Mouse (Mus musculus): ENCODE results near the gene Itga4. TPM values are rescaled to one million over a fixed set of nuclear protein-coding genes. Genes with fewer than 3 reads are reported as not detected.

Gene Itga4
- polyA plus RNA-seq, 1 experiment: 6.0 TPM

DNA sequence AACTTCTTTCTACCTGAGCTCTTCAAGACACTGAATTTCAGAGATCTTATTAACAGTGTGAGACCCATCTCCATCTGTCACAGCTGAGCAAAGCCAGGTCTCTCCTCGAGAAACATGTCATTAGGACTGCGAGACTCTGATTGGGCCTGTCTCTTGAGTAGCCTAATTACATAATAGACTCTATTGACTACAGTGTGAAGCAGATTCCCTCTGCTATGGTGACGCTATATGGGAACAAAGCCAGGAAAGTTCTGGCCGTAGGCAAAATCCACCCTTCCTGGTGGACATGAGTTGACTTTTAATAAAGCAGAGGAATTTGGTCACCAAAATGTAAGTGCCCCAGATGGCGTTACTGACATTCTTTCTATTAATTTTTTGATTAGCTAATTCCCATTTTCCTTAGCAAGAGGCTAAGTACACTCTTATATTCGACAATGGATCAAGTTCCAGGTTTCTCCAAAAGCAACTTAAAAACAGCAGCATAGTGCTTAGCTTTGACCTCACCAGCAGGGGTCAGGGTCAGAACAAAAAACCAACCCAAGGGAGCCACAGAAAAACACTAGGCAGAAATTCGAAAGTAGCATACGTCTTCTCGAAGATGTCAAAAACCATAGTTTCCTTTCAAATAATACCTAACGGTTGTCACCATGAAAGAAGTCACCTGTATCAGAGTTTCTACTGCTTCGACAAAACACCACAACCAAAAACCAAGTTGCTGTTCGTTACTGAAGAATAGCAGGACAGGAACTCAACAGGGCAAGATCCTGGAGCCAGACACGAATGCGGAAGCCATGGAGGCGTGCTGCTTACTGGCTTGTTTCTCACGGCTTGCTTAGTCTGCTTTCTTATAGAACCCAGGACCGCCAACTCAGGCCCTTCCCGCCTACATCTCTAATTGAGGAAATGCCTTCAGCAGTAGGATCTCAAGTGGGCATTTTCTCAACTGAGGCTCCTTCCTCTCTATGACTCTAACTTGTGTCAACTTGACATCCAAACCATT is 112.5 kb downstream of the Itga4 start:
- H3K4me1 ChIP-seq (ENCODE audit: control insufficient read depth, insufficient read depth, low read length): no peaks in the 10 kb centered on the region
- no peak overlapping the region for H3K27ac ChIP-seq (ENCODE audit: insufficient read depth, low read length)
- peak; percentile 18; the same call in 1 of the 2 replicates for TF ChIP-seq CTCF (IDR thresholded peaks at IDR 0.05; ENCODE audit: extremely low read depth, insufficient read depth, low read length)
- TF ChIP-seq POLR2A (IDR thresholded peaks at IDR 0.05; ENCODE audit: extremely low read depth, insufficient read depth, low read length): no peak

GRCm38 (mm10) chr2:79368661-79369060 is 113.4 kb downstream of the Itga4 start:
- H3K4me1 ChIP-seq (ENCODE audit: control insufficient read depth, insufficient read depth, low read length): no peaks in the 10 kb centered on the region
- H3K27ac ChIP-seq (ENCODE audit: insufficient read depth, low read length): no peak overlapping the region
- H3K4me3 ChIP-seq (ENCODE audit: insufficient read depth, low read length): no peak overlapping the region
- TF ChIP-seq CTCF (IDR thresholded peaks at IDR 0.05; ENCODE audit: extremely low read depth, insufficient read depth, low read length) (no peak), POLR2A (IDR thresholded peaks at IDR 0.05; ENCODE audit: extremely low read depth, insufficient read depth, low read length) (no peak)

More for the DNA sequence above, 112.5 kb downstream of the Itga4 start:
- H3K4me3 ChIP-seq (ENCODE audit: insufficient read depth, low read length): no peak overlapping the region

GRCm38 (mm10) chr2:79369061-79369524 is 113.9 kb downstream of the Itga4 start:
- no peak overlapping the region for H3K4me3 ChIP-seq (ENCODE audit: insufficient read depth, low read length)
- H3K27ac ChIP-seq (ENCODE audit: insufficient read depth, low read length): no peak overlapping the region
- TF ChIP-seq CTCF (IDR thresholded peaks at IDR 0.05; ENCODE audit: extremely low read depth, insufficient read depth, low read length) (no peak), POLR2A (IDR thresholded peaks at IDR 0.05; ENCODE audit: extremely low read depth, insufficient read depth, low read length) (no peak)
- no peaks in the 10 kb centered on the region for H3K4me1 ChIP-seq (ENCODE audit: control insufficient read depth, insufficient read depth, low read length)

- H3K27ac ChIP-seq (ENCODE audit: insufficient read depth, low read length): no peak overlapping the region
- H3K4me3 ChIP-seq (ENCODE audit: insufficient read depth, low read length): no peak overlapping the region; the same call in 1 of the 2 replicates
- no peak for TF ChIP-seq POLR2A (IDR thresholded peaks at IDR 0.05; ENCODE audit: extremely low read depth, insufficient read depth, low read length)
- no peak for TF ChIP-seq CTCF (IDR thresholded peaks at IDR 0.05; ENCODE audit: extremely low read depth, insufficient read depth, low read length)
- no peaks in the 10 kb centered on the region for H3K4me1 ChIP-seq (ENCODE audit: control insufficient read depth, insufficient read depth, low read length)
Measured at GRCm38 (mm10) chr2:79369905-79370304, 114.7 kb downstream of the Itga4 start.

DNA sequence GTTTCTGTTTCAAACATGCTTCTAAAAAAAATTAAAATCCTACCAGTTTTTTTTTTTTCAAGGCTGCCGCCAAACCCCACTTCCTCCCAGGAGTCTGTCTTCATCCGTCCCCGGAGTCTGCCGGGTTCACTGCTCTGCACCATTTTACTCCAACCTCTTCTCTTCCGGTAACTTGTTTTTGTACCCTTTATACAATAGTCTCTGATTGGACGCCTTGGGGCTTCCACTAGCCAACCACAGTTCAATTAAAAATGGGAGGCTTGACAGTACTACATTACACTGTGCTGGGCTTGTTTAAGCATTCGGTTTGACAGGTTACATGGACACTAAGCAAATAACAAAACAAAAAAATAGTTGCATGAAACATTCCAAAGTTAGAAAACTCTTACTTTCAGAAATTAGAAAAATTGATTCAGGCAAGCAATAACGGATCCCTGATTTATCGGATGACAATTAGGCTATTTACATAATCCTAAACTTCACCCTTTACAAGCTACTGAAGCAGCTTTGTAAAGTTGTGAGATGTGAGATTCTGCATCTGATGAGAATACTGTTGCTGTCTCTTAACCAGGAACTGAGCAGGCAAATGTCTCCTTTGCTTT is 115.6 kb downstream of the Itga4 start:
- Histone ChIP-seq H3K4me3 (ENCODE audit: insufficient read depth, low read length) (peak overlapping the region; percentile 29), H3K27ac (ENCODE audit: insufficient read depth, low read length) (no peak overlapping the region), H3K4me1 (ENCODE audit: control insufficient read depth, insufficient read depth, low read length) (no peaks in the 10 kb centered on the region)
- TF ChIP-seq CTCF (IDR thresholded peaks at IDR 0.05; ENCODE audit: extremely low read depth, insufficient read depth, low read length) (no peak), POLR2A (IDR thresholded peaks at IDR 0.05; ENCODE audit: extremely low read depth, insufficient read depth, low read length) (no peak)

DNA sequence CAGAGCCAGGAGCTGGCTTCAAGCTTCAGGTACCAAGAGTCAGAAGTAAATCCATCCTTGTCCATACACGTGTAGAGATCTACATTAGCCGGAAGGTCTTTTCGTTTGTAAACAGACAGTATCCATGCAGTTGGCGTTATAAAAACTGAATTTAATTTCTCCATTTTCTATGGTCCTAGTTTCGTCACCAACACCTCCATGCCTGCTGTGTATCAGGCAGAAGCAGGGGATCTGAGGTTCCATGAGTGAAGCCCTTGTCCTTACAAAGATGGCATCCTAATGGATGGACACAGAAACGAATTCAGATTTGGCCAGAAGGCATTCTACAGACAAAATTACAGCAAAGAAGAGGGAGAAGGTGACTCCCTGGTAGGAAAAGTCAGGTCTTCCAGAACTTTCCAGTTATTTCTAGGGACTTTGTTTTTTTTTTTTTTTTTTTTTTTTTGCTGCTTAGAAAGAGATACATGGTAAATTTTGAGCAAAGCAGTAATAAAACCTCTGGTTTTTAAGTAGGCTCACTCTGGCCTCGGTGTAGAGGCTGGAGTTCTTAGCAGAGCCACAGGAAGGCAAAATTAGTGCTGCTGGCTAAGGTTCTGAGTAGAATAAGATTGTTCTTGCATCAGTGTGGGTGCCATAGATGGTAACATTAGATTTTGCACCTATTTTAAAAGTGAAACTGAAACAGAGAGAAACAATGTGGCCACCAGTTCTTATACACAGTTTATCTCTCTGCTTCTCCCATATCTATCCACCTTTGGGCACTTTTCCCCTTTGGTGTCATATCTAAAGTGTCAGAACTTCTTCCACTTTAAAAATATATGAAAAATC is 116.3 kb downstream of the Itga4 start:
- no peak overlapping the region for H3K4me3 ChIP-seq (ENCODE audit: insufficient read depth, low read length)
- no peak overlapping the region for H3K27ac ChIP-seq (ENCODE audit: insufficient read depth, low read length)
- no peak for TF ChIP-seq POLR2A (IDR thresholded peaks at IDR 0.05; ENCODE audit: extremely low read depth, insufficient read depth, low read length)
- TF ChIP-seq CTCF (IDR thresholded peaks at IDR 0.05; ENCODE audit: extremely low read depth, insufficient read depth, low read length): no peak
- no peaks in the 10 kb centered on the region for H3K4me1 ChIP-seq (ENCODE audit: control insufficient read depth, insufficient read depth, low read length)

DNA sequence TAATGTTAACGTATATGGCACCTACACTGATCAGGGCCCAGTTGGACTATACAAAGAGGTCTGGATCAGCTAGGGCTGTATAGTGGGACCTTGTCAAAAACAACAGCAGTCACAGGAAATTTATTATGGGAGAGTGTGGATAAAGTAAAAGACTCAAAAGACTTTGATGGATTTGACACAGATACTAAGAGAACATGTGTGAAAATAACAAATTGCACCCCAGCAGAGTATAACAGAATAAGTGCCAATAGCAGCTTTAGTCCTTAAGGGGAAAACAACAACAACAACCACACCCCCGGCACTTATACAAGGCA is 116.9 kb downstream of the Itga4 start:
- TF ChIP-seq POLR2A (IDR thresholded peaks at IDR 0.05; ENCODE audit: extremely low read depth, insufficient read depth, low read length) (no peak), CTCF (IDR thresholded peaks at IDR 0.05; ENCODE audit: extremely low read depth, insufficient read depth, low read length) (no peak)
- H3K4me1 ChIP-seq (ENCODE audit: control insufficient read depth, insufficient read depth, low read length): no peaks in the 10 kb centered on the region
- H3K27ac ChIP-seq (ENCODE audit: insufficient read depth, low read length): no peak overlapping the region
- no peak overlapping the region for H3K4me3 ChIP-seq (ENCODE audit: insufficient read depth, low read length)

DNA sequence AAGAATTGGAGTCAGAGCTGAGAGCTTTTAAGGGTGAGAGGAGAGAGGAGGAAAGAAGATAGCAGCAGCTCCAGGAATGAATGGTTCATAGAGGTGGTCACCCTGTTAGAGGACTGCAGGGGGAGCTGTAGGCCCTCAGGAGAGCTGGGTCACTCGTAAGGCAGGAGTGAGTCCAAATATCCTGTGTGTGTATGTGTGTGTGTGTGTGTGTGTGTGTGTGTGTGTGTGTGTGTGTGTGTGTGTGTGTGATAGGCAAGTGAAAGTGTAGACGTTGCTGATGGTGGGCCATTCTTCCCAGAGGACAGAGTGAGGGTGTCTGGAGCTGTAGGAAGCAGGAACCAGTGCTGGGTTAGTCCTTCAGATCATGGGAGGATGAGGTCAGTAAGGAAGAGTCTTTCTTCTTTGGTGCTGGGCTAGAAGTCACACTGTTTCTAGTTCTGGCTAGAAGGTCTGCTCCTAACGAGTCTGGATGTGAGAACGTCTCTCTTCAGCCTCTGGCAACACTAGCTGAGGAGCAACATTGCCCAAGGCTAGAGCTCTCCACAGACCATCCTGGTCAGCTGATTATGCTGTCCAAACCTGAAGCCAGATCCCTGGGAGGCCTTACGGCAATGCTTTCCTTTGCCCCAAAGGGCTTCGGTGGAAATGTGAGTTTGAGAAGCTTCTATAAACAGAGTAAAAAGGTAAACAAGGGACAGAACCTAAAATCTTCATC is 117.4 kb downstream of the Itga4 start:
- no peaks in the 10 kb centered on the region for H3K4me1 ChIP-seq (ENCODE audit: control insufficient read depth, insufficient read depth, low read length)
- no peak overlapping the region for H3K27ac ChIP-seq (ENCODE audit: insufficient read depth, low read length)
- no peak overlapping the region for H3K4me3 ChIP-seq (ENCODE audit: insufficient read depth, low read length)
- peak; percentile 55 for TF ChIP-seq CTCF (IDR thresholded peaks at IDR 0.05; ENCODE audit: extremely low read depth, insufficient read depth, low read length)
- TF ChIP-seq POLR2A (IDR thresholded peaks at IDR 0.05; ENCODE audit: extremely low read depth, insufficient read depth, low read length): no peak
